Mouse (Mus musculus) G1E-ER4 (cell line): ENCODE measurements around the gene Nrp1. TPM values are rescaled to one million over a fixed set of nuclear protein-coding genes. Genes with fewer than 3 reads are reported as not detected.

Source experiments
- GATA1 ChIP-seq: IDR thresholded peaks from one replicate; pipeline ENCODE4 v1.8.0; 2012; ENCODE audit warnings: low read length, inconsistent platforms
- polyA plus RNA-seq: library from polyadenylated mRNA; stranded (reverse); fragments of >175 nt; gene quantifications from 2 replicates; pipeline ENCODE4 v1.2.3, GENCODE M21; 2012

Nrp1 gene
- polyA plus RNA-seq, 1 experiment = not detected

DNA sequence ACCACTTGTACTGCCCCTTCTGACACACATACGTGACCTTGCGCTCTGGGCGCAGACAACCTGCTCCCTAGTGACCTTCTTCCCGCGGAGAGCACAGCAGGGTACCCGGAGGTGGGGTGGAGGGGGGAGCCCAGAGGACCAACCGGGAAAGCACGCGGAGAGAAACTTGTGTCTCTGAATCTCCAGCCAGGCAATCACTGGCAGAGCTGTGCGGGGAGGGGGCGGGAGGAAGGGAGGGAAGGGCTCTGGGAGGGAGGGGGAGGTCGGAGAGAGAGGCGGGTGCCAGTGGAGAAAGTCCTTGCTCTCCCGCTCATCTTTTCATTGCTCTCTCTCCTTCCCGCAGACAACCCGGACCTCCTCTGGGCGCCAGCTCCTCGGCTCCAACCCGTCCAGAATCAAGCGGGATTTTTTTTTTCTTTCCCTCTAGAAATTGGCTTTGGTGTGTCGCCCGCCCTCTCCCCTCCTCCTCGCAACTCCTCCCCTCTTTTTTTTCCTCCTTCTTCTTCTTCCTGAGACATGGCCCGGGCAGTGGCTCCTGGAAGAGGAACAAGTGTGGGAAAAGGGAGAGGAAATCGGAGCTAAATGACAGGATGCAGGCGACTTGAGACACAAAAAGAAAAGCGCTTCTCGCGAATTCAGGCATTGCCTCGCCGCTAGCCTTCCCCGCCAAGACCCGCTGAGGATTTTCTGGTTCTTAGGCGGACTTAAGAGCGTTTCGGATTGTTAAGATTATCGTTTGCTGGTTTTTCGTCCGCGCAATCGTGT is 534 bp downstream of the Nrp1 start:
- no peak for TF ChIP-seq GATA1

DNA sequence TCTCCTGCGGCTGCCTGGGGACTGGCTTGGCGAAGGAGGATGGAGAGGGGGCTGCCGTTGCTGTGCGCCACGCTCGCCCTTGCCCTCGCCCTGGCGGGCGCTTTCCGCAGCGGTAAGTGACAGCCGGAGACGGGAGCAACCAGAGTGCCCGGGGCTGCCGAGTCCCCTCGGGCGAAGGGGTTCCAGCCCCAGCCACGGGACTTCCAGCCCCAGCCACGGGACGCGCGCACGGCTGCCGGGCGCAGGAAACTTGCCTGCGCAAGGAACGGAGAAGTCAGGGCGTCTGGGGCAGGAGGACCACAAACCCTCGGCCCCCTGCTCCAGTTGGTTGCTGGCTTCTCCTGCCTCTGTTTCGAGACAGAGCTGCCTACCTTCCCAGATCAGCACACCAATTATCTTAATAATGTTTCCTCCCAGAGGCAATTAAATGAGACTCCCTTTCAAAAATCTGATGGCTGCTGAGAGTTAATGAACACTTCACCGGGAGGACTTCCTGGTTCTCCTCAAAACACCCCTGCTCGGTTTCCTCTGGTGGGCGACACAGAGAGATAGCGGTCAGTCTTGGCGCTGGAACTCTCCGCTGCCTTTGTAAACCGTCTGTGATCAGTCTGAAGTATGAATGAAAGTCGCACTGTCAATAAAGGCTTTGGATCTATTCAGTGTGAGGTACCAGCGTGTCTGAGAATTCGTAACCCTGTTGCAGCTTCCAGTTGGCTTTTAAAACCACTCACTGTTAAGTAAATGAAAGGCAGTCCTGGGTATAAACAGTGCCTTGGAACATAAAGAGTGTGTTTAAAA is 1.3 kb downstream of the Nrp1 start:
- TF ChIP-seq GATA1 = no peak

DNA sequence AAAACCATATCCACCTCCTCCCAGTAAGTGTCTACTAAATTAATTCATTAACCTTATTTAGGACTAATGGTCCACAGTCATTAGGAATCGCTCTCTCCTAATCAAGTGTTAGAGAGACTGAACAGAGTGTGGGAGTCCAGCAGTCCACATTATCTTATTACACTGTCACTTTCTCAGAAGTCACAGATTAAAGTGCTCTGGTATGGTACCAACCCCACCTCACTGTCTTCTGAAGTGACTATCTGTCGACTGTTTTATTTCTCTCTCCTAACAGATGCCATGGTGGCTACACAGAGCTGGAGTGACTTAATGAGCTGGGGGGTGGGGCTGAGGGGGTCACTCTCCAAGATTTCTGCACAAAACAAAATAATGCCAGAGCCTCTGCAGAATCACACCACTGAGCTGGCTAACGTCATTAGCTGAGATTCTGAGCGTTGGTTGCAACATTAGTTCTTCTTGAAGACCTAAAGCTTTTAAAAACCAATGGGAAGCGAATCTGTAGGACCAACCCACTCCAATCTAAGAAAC is 3.0 kb downstream of the Nrp1 start:
- TF ChIP-seq GATA1 = no peak

DNA sequence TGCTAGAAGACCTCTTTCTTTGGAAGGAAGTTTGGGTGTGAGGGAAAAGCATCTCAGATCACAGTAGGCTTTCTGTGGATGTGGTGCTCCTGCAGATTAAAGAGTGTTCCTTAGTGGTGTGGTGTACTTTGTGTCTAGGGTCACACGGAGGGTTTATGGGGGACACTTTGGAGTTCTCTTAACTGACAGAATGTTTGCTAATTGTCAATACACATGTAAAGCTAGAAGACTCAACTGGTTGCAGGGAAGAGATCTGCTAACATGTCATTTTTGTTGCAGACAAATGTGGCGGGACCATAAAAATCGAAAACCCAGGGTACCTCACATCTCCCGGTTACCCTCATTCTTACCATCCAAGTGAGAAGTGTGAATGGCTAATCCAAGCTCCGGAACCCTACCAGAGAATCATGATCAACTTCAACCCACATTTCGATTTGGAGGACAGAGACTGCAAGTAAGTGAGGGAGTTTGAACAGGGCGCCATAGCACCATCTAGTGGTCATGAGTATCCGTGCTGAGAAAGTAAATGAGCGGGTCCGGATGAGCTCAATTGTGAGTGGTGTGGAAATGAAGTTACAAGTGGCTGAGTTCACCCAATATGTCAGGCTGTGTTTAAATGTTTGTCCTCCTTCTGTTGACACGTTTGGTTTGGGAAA is 4.7 kb downstream of the Nrp1 start:
- TF ChIP-seq GATA1 = no peak

DNA sequence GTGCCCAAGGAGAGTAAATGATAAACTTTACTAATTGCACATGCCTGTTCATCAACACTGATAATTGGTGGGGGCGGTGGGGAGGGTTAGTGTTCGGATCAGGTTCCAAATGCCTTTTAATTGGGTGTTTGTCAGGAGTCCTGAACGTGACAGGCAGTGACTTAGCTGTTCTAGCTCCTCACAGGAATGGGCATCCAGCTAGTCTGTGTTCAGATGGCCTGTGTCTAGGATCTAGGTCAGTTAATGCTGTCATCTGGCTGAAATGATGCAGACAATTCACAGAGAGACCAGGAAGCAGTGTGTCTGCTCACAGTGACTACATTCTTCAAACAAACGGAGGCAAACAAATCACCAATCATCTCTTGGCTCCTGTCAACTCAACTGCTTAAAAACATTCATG is 12.1 kb downstream of the Nrp1 start:
- no peak for TF ChIP-seq GATA1

DNA sequence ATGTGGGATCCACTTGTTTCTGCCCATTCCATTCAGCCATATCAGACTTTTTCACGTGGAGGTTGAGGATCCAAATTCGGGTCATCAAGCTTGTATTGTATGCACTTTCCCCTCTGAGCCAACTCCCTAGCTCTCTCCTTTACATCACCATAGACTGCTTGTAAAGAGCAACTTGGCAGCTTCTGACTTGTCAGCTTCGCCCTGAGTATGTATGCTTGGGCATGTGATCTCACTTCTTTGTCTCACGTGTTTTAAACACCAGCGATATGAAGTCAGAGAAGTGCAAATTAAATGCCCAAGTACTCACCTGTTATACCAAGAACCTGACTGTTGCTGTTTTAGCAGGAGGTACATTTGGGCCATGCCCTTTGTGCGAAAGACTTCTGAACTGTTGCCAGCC is 12.6 kb downstream of the Nrp1 start:
- no peak for TF ChIP-seq GATA1

DNA sequence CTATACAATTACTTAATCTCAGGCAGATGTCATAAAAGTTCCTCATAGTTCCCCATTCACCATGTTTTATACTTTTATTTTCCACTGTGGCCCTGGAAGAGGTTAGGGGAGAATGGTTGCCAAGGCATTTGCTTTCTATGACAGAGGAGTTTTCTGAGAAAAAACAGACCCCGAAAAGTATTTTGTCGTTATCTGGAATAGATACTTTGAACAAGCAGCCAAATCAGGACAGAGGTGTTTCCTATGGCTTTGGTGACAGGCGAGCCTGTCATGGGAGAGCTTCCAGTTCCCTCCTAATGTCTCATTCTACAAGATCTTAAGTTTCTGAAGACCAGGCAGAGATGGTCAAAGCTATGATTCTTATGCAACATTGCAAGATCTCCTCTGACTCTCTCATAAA is 13.4 kb downstream of the Nrp1 start:
- TF ChIP-seq GATA1 = no peak

DNA sequence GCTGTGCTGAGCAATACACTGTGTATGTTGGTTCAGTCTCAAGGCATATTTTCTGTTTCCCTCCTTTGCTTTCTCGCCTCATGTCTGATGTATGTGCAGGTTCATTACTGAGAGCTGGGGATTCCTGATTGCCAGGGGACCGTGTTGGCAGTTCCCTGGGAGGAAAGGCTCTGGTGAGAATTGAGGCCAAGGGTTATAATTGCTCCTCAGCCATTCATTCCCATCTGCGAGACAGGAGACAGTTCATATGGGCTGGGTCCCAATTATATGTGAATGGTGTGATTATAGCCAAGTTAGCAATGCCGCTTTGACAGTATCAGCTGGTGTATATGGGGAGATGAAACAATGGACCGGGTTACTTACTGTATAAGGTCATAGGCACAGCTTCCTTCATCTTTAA is 14.3 kb downstream of the Nrp1 start:
- TF ChIP-seq GATA1 = no peak

DNA sequence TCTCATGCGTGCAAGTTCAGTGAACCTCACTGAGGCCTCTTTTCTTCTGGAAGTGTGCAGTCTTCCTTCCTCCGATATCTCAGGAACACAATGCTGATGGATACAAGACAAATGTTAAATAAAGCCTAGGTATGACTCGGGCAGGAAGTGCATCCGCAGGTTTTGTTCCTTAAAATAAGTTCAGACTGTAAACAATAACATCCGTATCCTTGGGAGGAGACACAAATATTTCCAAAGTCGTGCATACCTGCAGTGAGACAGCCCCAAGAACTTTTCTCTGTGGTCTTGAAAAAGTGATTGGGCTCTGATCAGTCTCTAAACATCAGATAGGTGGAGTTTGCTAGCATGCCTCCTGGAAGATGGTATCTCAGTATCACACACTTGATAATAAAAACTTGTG is 15.0 kb downstream of the Nrp1 start:
- no peak for TF ChIP-seq GATA1

DNA sequence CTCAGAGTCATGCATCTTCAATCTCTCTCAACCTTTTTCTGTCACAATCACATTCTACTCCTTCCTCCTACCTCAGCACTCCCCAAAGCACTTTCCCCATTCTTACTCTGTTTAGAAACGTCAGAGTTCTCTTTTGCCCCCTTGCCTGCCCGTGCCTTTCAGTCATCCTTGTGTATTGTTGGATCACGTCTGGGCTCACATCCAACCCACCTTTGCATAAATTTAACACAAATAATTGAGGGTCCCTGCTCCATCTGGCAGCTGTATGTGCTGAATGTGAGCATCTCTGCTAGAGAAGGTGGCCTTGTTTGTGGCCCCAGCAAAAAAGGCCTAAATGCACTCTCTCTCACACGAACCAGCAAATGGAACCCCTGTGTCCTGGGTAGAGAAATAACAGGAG is 16.9 kb downstream of the Nrp1 start:
- TF ChIP-seq GATA1 = no peak

DNA sequence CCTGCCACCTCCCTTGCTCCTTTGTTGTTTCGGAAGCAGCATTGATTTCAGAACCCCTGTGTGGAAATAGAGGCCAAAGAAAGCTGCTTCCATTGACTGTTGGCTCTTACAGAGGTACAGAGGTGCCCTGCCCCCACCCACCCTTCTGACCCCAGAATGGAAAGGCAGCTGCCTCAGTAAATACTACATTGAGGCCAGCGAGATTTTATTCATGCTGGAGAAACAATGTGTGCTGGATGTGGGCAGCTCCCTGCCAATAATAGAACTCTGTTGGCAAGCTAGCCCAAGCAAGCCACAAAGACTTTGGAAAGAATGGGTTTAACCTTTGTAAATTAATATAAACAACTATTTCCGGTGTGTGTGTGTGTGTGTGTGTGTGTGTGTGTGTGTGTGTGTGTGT is 24.8 kb downstream of the Nrp1 start:
- no peak for TF ChIP-seq GATA1

DNA sequence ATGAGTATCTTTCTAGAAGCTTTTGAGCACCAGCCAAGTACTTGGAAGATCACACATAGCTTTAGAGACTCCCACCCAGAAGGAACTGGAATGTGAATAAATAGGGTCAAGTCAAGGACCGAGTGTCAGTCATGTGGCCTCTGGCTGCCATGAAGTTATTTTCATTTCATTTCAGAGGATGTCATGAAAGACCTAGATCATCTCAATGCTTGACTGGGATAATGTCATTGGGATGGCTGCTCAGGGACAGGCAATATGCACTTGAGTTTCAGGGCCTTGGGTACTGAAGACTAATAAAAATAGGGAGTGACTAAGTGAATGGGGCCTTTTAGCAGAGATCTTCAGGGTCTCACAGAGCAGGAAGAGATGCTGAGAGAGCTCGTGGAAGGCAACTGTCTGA is 26.0 kb downstream of the Nrp1 start:
- TF ChIP-seq GATA1 = no peak

DNA sequence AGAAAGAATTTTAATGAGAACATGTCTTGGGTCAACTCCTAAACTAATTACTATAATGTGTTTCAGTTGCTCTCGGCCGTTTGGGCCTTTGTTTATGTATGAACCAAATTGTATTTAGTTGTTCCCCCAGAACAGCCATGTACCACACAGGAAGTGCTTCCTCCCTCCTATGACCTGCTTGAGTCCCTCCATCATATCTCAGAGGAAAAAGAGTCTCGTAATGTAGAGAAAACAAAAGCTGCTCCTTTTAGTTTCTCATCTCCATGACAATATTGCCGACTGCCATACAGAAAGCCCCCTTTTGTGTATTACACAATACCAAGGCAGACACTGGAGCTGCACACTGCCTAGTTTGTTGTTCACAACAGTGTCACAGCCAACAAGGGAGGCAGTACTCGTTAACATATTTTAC is 26.5 kb downstream of the Nrp1 start:
- no peak for TF ChIP-seq GATA1

DNA sequence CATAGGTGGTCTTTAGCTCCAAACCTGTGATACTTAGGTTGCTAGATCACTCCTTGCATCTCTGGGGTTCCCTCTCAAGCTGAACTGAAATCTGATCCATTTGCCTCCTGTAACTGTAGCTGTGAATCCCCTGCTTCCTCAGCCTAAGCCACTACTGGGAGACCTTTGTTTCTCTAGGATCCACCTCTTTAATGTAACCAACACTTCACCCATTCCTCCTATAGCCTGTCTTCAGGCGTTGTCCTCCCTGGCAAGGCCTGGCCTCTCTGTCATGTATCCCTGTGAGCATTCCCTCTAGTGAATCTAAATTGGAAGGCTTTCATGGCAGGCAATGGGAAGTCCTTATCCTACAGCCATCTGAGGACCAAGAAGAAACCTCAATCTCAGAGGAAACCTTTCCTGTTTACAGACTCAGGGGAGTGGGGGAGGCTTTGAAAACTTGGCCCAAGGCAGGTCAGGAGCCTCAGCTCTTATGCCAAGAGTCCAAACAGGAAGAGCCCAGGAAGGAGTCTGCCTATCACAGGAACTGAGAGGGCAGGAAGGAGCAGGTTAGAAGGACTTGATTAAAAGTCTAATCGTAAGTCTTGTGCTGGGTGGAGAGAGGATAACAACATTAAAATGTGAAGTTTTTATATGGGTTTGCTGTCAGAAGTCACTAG is 28.7 kb downstream of the Nrp1 start:
- TF ChIP-seq GATA1 = no peak

DNA sequence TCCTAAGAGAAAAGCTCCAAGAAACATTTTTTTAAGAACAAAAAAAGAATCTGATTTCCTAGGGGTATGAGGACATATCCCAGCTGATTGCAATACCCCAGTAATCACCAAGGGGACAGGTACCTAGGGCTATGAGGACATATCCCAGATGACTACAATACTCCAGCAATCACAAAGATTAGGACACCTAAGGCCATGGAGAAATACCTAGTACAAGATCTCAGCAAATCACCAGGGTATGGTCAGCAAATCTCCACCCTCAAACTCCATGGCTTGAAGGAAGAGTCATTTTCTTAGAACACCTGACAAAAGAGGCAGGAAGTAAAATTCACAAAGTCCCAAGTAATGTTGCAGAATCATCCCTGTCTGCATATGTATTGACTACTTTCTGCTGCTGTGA is 32.4 kb downstream of the Nrp1 start:
- no peak for TF ChIP-seq GATA1
